Mouse (Mus musculus): ENCODE data around the gene Ric1. TPM values are rescaled to one million over a fixed set of nuclear protein-coding genes. Genes with fewer than 3 reads are reported as not detected.

Gene Ric1
- polyA plus RNA-seq (2015; fragmentation: Nextera tagmentation; extraction: Ambion mirVana) = 13.5 and 13.6 TPM in 2 replicates

DNA sequence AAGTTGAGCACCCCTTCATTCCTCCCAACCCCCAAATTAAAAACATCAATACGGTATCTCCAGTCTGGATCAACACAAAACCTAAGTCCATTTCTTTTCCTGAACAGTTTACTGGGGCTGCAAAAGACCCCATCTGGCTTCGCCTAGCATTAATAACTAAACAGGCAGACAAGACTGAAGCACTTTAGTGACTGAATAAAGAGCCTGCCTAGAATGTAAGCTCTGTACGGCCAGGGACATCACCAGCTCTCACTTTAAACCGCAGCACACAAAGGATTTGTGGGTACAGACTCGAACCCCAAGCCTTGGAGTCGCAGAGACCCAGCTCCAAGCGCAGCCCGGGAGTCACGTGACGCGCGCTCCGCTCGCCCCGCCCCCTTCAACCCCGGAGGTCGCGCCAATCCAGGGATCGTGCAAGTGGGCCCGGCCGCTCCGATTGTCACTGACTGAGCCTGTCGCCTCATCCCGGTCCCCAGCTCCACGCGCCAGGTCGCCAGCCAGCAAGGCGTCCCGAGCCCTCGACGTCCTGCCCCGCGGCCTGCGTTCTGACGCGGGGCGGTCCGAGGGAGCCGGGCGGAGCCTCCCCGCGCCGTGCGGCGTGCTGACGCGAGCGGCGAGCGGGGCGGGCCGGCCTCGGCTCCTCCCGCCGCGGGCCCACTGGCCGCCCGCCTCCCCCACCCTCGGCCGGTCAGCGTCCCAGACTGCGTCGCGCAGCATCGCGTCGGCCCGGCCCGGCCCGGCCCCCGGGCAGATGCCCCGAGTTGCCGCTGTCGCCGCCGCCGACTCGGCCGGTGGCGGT, at the start of gene Ric1:
TSS of gene Ric1 (plus strand) at position 646 of the 799 bp plus-strand sequence.
- peak within 1 kb of the TSS; percentile 93 for H3K4me3 ChIP-seq (replicated peaks; ENCODE audit: low read depth, low read length)
- no peaks in the 10 kb centered on the region for H3K36me3 ChIP-seq (ENCODE audit: insufficient read depth, low read length)
- peak within 1 kb of the TSS; percentile 70 for H3K4me2 ChIP-seq (ENCODE audit: low read length)
- WGBS = under 1% methylated on average over 60 of the region's 80 CpGs
- H3K27ac ChIP-seq = peak within 1 kb of the TSS; percentile 97
- peak; percentile 98 for ATAC-seq (replicated peaks; ENCODE audit: low FRiP score, low read depth)
- no peaks in the 10 kb centered on the region for H3K9me3 ChIP-seq (replicated peaks; ENCODE audit: low read length)
- H3K27me3 ChIP-seq (ENCODE audit: insufficient read depth, low read length) = no peaks in the 10 kb centered on the region
- H3K4me1 ChIP-seq (replicated peaks; ENCODE audit: insufficient read depth, low read length) = peaks cover 3% of the 10 kb centered on the region; the same call in 1 of the 2 replicates
- DNase-seq (ENCODE audit: low spot score) = peak; percentile 91
- TF ChIP-seq CTCF (IDR thresholded peaks at IDR 0.05; ENCODE audit: low read depth) = no peak
- peak within 1 kb of the TSS; percentile 91 for H3K9ac ChIP-seq (ENCODE audit: low read depth, low read length)

DNA sequence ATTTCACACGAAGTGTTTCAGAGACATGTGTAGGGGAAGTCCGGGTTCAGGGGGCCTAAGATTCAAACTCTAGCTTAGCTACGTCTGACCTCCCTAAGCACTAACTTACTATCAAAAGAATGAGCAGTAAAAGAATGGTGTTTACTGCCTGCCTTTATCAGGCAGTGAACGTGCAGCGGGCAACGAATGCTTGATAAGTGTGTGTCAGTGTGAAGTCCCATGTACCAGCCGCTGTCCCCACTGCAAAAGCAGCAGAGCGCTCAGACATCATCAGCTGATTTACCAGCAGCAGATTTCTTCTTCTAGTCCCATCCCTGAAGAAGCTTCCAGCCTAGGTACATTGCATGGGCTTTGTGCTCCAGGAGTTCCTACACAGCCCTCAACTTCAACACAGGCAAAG, 49.7 kb upstream of the Ric1 start:
- Histone ChIP-seq H3K27me3 (ENCODE audit: insufficient read depth, low read length) (no peaks in the 10 kb centered on the region), H3K9me3 (replicated peaks; ENCODE audit: low read length) (no peaks in the 10 kb centered on the region), H3K4me3 (replicated peaks; ENCODE audit: low read depth, low read length) (no peak overlapping the region), H3K4me2 (ENCODE audit: low read length) (no peak overlapping the region), H3K27ac (no peak overlapping the region), H3K36me3 (ENCODE audit: insufficient read depth, low read length) (no peaks in the 10 kb centered on the region), H3K4me1 (replicated peaks; ENCODE audit: insufficient read depth, low read length) (peaks cover 6% of the 10 kb centered on the region; the same call in 1 of the 2 replicates), H3K9ac (ENCODE audit: low read depth, low read length) (no peak overlapping the region)
- WGBS = 78% methylated on average over 8 of the region's 8 CpGs
- DNase-seq (ENCODE audit: low spot score) (no peak), ATAC-seq (replicated peaks; ENCODE audit: low FRiP score, low read depth) (no peak)
- no peak for TF ChIP-seq CTCF (IDR thresholded peaks at IDR 0.05; ENCODE audit: low read depth)

DNA sequence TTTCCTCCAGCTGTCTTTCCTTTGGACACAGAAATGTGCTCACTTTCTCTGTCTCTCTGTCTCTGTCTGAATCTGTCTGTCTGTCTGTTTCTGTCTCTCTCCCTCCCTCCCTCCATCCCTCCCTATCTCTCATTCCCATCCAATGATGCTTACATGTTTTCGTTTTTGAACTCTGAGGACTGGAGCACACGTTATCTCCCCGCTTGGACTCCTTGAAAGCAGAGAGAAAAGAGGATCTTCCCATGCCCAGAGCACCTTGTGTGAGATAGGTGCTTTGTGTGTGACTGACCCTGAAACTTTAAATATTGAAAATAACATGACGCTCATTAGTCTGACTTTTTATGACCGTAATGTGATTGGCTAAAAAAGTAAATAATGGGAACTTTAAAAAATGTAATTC, 49.1 kb upstream of the Ric1 start:
- no peak for TF ChIP-seq CTCF (IDR thresholded peaks at IDR 0.05; ENCODE audit: low read depth)
- Histone ChIP-seq H3K4me1 (replicated peaks; ENCODE audit: insufficient read depth, low read length) (peaks cover 6% of the 10 kb centered on the region; the same call in 1 of the 2 replicates), H3K9ac (ENCODE audit: low read depth, low read length) (no peak overlapping the region), H3K4me2 (ENCODE audit: low read length) (no peak overlapping the region), H3K9me3 (replicated peaks; ENCODE audit: low read length) (no peaks in the 10 kb centered on the region), H3K36me3 (ENCODE audit: insufficient read depth, low read length) (no peaks in the 10 kb centered on the region), H3K4me3 (replicated peaks; ENCODE audit: low read depth, low read length) (no peak overlapping the region), H3K27me3 (ENCODE audit: insufficient read depth, low read length) (no peaks in the 10 kb centered on the region), H3K27ac (no peak overlapping the region)
- WGBS = 91% methylated on average over 5 of the region's 5 CpGs
- DNase-seq (ENCODE audit: low spot score) (no peak), ATAC-seq (replicated peaks; ENCODE audit: low FRiP score, low read depth) (no peak)

DNA sequence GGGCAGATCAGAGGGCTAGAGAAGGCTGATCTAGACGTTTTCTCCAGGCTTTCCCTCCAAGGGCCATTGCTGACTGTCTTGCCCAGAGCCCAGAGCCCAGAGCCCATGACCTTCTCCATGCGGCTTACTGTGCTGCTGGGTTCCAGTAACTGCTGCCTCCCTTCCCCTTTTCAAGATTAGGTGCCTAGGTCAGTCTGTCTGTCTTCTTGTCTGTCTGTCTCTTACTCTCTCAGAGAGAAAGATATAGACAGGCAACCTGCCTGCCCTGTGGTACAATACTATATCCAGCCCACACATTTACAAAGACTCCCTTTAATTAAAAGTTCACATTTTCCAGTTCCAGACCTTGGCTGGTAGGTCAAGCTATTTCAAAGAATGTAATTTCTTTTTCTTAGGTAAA, 47.3 kb upstream of the Ric1 start:
- DNase-seq (ENCODE audit: low spot score) (no peak), ATAC-seq (replicated peaks; ENCODE audit: low FRiP score, low read depth) (no peak)
- no peak overlapping the region for H3K4me3 ChIP-seq (replicated peaks; ENCODE audit: low read depth, low read length)
- no peaks in the 10 kb centered on the region for H3K27me3 ChIP-seq (ENCODE audit: insufficient read depth, low read length)
- 42% methylated on average over 2 of the region's 2 CpGs for WGBS
- no peak overlapping the region for H3K27ac ChIP-seq
- H3K9ac ChIP-seq (ENCODE audit: low read depth, low read length) = no peak overlapping the region
- no peak overlapping the region for H3K4me2 ChIP-seq (ENCODE audit: low read length)
- H3K9me3 ChIP-seq (replicated peaks; ENCODE audit: low read length) = no peaks in the 10 kb centered on the region
- TF ChIP-seq CTCF (IDR thresholded peaks at IDR 0.05; ENCODE audit: low read depth) = no peak
- H3K36me3 ChIP-seq (ENCODE audit: insufficient read depth, low read length) = no peaks in the 10 kb centered on the region
- peaks cover 6% of the 10 kb centered on the region; the same call in 1 of the 2 replicates for H3K4me1 ChIP-seq (replicated peaks; ENCODE audit: insufficient read depth, low read length)

DNA sequence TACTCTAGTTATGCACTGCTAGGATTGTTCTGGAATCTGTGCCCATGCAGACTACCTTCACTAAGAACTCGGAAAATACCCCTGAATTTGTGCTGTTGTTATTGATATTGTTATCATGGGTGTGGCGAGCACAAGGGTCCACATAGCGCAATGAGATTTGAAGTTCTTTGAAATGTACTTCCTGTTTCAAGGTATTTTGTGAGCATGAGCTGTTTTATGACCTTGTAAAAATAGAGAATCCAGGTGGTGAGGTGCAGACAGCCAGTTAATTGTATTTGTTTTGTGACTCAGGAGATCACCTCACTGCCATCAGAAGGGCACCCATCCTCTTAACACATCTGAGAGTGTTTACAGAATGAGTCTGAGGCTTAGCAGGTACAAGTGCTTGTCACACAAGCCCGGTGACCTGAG, 46.9 kb upstream of the Ric1 start:
- Histone ChIP-seq H3K4me1 (replicated peaks; ENCODE audit: insufficient read depth, low read length) (peaks cover 4% of the 10 kb centered on the region; the same call in 1 of the 2 replicates), H3K36me3 (ENCODE audit: insufficient read depth, low read length) (no peaks in the 10 kb centered on the region), H3K4me2 (ENCODE audit: low read length) (no peak overlapping the region), H3K27me3 (ENCODE audit: insufficient read depth, low read length) (no peaks in the 10 kb centered on the region), H3K9me3 (replicated peaks; ENCODE audit: low read length) (no peaks in the 10 kb centered on the region), H3K4me3 (replicated peaks; ENCODE audit: low read depth, low read length) (no peak overlapping the region), H3K9ac (ENCODE audit: low read depth, low read length) (no peak overlapping the region), H3K27ac (no peak overlapping the region)
- DNase-seq (ENCODE audit: low spot score) (no peak), ATAC-seq (replicated peaks; ENCODE audit: low FRiP score, low read depth) (no peak)
- 75% methylated on average over 4 of the region's 4 CpGs for WGBS
- no peak for TF ChIP-seq CTCF (IDR thresholded peaks at IDR 0.05; ENCODE audit: low read depth)

DNA sequence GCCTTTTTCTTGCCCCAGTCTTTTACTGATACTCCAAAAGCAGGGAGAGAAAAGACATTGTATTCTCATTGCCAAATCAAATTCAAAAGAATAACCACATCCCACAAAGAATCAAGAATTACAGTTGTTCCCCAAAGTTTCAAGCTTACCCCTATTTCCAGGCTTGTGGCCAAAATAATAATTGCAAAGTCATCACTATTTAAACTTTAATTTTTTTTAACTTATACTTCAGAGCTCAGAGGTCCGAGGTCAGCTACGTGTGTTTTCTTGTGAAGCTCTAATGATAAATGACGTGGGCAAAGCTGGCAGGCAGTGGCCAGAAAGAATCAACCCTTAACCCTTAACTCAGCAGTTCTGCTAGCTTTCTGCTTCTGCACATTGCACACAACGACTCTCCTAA, 43.5 kb upstream of the Ric1 start:
- H3K4me1 ChIP-seq (replicated peaks; ENCODE audit: insufficient read depth, low read length) = no peaks in the 10 kb centered on the region
- no peak overlapping the region for H3K27ac ChIP-seq
- no peak for TF ChIP-seq CTCF (IDR thresholded peaks at IDR 0.05; ENCODE audit: low read depth)
- no peaks in the 10 kb centered on the region for H3K9me3 ChIP-seq (replicated peaks; ENCODE audit: low read length)
- 9% methylated on average over 4 of the region's 4 CpGs for WGBS
- no peak overlapping the region for H3K9ac ChIP-seq (ENCODE audit: low read depth, low read length)
- no peaks in the 10 kb centered on the region for H3K36me3 ChIP-seq (ENCODE audit: insufficient read depth, low read length)
- no peaks in the 10 kb centered on the region for H3K27me3 ChIP-seq (ENCODE audit: insufficient read depth, low read length)
- no peak overlapping the region for H3K4me3 ChIP-seq (replicated peaks; ENCODE audit: low read depth, low read length)
- H3K4me2 ChIP-seq (ENCODE audit: low read length) = no peak overlapping the region
- ATAC-seq (replicated peaks; ENCODE audit: low FRiP score, low read depth) = no peak
- DNase-seq (ENCODE audit: low spot score) = no peak

Data from kidney, postnatal 0 days (tissue).